Mouse (Mus musculus) E14TG2a.4 (cell line): Measurements from ENCODE around the gene Trim8.

Source experiments
- H3K27me3 ChIP-seq: 2 replicates; pipeline ENCODE4 v1.6.1; 2014; ENCODE audit warnings: low read length, control low read depth; ENCODE audit not compliant: insufficient read depth
- H3K36me3 ChIP-seq: 2 replicates; pipeline ENCODE4 v1.6.1; 2014; ENCODE audit warnings: low read length, control low read depth; ENCODE audit not compliant: insufficient read depth
- H3K4me1 ChIP-seq: replicated peaks from 2 replicates; pipeline ENCODE4 v1.6.1; 2014; ENCODE audit warnings: low read depth, low read length, control low read depth
- H3K4me3 ChIP-seq: replicated peaks from 2 replicates; pipeline ENCODE4 v1.5.1; 2014; ENCODE audit warnings: mild to moderate bottlenecking, low read length
- H3K9me3 ChIP-seq: 2 replicates; pipeline ENCODE4 v1.6.1; 2014; ENCODE audit warnings: low read length, control low read depth
- CTCF ChIP-seq: conservative IDR thresholded peaks from 2 replicates; pipeline ENCODE4 v1.5.1; 2014; ENCODE audit warnings: low read length
- NANOG ChIP-seq: IDR thresholded peaks from 2 replicates; pipeline ENCODE4 v1.6.1; 2014; ENCODE audit warnings: borderline replicate concordance, low read length, mixed read lengths
- POU5F1 ChIP-seq: IDR thresholded peaks from 2 replicates; pipeline ENCODE4 v1.6.1; 2014; ENCODE audit warnings: low read length, borderline replicate concordance

The Trim8 gene

DNA sequence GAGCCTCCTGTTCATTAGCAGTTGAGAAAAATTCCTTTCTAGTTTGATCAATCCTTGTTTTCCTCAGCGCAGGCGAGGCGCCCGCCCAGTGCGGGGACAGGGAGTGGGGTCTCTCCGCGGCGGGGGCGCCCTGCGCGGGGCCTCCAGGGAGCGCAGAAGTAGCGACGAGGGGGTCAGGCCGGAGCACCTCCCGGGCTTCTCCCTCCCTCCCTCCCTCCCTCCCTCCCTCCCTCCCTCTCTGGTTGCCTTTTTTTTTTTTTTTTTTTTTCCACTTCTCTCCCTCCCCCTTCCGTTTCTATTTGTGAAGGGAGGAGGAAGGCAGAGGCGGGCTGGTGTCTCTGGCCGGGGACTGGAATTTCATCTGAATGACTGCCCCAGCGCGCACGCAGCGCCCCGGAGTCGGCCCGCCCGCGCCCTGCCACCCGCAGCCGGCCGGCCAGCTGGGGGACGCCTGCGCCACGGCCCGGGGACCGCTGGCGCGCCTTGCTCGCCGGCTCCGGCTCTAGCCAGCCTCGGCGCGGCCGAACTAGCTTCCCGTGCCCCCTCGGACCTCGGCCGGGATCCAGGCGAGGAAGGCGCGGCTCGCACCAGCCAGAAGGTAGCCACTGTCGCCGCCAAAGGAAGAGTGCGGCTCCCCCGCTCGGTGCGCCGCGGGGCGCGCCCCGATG, at the start of gene Trim8:
Trim8 (plus strand) TSS at position 302 of the 668 bp plus-strand sequence.
- Histone ChIP-seq H3K4me3 (peak within 1 kb of the TSS; percentile 92), H3K9me3 (no peaks in the 10 kb centered on the region), H3K27me3 (no peaks in the 10 kb centered on the region), H3K36me3 (peaks cover 23% of the 10 kb centered on the region), H3K4me1 (peaks cover 59% of the 10 kb centered on the region)
- no peak for TF ChIP-seq POU5F1
- TF ChIP-seq CTCF = no peak
- no peak for TF ChIP-seq NANOG

DNA sequence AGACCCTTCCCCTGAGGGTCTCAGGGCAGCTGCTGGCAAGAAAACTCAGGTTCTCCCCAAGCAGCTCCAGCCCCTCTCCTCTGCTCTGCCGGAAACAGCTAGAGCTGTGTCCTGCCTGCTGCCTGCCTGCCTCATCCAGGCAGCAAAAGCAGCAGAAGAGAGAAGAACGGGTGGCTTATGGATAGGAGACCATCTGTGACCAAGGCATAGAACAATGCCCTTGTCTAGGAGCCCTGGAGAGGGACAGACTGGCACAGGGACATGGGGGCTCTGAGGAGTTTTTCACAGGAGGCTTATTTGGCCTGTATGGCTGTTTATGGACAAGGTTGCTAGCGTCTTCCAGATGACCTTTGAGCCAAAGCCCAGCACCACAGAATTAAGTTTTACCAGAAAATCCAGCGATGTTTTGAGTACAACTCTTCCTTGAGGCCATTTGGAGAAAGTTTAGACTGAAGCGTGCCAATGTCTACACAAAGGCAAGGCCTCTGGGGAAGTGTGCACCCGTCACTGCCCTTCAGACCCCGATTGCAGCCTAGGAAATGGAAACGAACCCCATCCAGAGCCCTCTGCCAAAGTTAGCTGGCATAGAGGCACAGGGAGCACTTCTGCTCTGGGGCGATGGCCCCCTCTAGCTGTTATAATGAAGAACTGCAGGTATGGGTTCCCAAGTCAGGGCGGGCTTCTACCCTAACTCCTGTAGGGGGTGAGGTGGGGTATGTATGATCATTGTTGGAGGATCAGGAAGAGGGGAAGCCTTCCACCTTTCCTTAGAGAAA, 49.3 kb upstream of the Trim8 start:
- H3K4me1 ChIP-seq = peaks cover 46% of the 10 kb centered on the region
- H3K27me3 ChIP-seq = no peaks in the 10 kb centered on the region
- no peak overlapping the region for H3K4me3 ChIP-seq
- peaks cover 62% of the 10 kb centered on the region for H3K36me3 ChIP-seq
- TF ChIP-seq POU5F1 = no peak
- TF ChIP-seq CTCF = peak; percentile 98
- no peak for TF ChIP-seq NANOG
- no peaks in the 10 kb centered on the region for H3K9me3 ChIP-seq

DNA sequence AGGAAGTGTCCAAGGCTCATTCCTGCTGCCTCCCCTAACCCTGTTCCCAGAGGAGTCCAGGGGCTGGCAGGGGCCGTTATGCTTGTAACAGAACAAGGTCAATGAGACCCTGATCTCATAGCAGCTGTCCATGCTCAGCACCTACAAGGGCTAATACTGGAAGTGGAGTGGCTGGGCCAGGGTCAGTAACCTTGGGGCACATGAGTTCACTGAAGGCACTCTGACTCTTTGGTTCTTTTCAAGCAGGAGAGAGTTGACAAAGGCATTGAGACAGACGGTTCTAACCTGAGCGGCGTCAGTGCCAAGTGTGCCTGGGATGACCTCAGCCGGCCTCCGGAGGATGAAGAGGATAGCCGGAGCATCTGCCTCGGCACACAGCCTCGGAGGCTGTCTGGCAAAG, 48.6 kb upstream of the Trim8 start:
- Histone ChIP-seq H3K36me3 (peaks cover 66% of the 10 kb centered on the region), H3K4me1 (peaks cover 42% of the 10 kb centered on the region), H3K27me3 (no peaks in the 10 kb centered on the region), H3K9me3 (no peaks in the 10 kb centered on the region), H3K4me3 (no peak overlapping the region)
- TF ChIP-seq CTCF = no peak
- no peak for TF ChIP-seq POU5F1
- TF ChIP-seq NANOG = no peak

DNA sequence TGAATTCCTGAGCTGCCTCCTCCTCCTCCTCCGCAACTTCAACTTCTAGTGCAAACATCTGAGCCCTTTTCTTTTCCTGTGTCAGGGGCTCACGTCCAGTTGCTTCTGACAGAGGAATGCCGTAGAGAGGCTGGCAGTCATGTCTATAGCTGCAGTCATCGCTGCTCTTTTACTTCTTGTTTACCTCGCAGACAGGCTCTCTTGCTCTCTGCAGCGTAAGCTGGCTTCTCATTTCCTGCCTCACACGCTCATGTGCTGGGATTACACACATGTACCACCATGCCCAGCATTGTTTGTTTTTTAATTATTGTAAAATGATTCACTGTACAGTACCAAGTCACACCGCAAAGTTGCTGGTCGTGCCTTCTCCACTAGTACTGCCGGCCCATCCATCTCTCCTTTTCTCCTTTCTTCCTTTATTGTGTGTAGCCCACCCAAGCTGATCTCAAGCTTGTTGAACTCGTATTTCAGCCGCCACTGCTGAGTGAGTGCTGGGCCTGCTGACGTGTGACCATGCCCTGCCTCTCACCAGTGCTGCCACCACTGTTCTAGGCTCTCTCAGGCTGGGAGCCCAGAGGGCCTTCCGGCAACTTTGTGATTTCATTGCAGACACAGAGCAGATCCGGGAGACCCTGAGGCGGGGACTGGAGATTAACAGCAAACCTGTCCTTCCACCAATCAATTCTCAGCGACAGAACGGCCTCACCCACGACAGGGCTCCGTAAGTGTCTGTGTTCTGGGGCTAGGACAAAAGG, 47.2 kb upstream of the Trim8 start:
- no peak overlapping the region for H3K4me3 ChIP-seq
- TF ChIP-seq CTCF = no peak
- TF ChIP-seq POU5F1 = no peak
- no peak for TF ChIP-seq NANOG
- H3K27me3 ChIP-seq = no peaks in the 10 kb centered on the region
- H3K36me3 ChIP-seq = peaks cover 78% of the 10 kb centered on the region
- peaks cover 33% of the 10 kb centered on the region for H3K4me1 ChIP-seq
- H3K9me3 ChIP-seq = no peaks in the 10 kb centered on the region

DNA sequence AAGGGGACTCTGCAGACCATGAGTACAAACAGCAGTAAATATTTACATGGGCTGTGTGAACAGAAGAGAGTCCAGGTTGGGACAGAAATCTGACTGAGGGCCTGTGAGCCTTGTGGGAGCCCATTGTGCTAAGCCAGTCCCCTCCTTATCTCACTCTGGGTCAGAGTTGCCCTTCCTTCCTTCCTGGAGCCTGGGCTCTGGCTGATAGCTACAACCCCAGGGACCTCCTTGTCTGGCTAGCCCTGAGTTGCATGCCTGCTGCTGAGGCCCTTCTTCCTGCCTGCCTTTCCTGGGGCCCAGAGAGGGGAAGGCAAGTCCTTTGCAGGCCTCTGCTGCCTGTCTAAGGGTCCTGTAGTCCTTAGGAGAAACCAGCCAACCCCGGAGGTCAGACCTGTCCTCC, 46.5 kb upstream of the Trim8 start:
- no peak overlapping the region for H3K4me3 ChIP-seq
- peaks cover 33% of the 10 kb centered on the region for H3K4me1 ChIP-seq
- H3K27me3 ChIP-seq = no peaks in the 10 kb centered on the region
- H3K36me3 ChIP-seq = peaks cover 84% of the 10 kb centered on the region
- H3K9me3 ChIP-seq = no peaks in the 10 kb centered on the region
- no peak for TF ChIP-seq NANOG
- TF ChIP-seq POU5F1 = no peak
- no peak for TF ChIP-seq CTCF

DNA sequence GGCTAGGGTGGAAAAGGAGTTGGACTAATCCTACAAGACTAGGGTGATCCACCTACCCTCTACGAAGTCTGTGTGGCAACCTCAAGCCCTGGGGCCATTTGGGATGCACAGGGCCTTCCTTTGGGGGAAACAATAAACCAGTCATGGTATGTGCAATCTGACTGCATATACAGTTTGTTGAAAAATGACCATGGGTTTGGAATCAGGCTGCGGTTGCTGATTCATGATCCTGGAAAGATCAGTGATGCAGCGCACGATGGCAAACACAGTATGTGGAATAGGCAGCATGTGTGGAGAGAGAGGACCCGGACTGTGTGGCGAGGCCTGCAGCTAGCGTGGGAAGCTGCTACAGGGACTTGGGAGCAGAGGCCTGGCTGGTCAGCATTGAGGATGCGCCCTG, 45.9 kb upstream of the Trim8 start:
- H3K27me3 ChIP-seq = no peaks in the 10 kb centered on the region
- H3K36me3 ChIP-seq = peaks cover 83% of the 10 kb centered on the region
- H3K4me3 ChIP-seq = no peak overlapping the region
- no peak for TF ChIP-seq CTCF
- TF ChIP-seq POU5F1 = no peak
- TF ChIP-seq NANOG = no peak
- H3K4me1 ChIP-seq = peaks cover 33% of the 10 kb centered on the region
- H3K9me3 ChIP-seq = no peaks in the 10 kb centered on the region

DNA sequence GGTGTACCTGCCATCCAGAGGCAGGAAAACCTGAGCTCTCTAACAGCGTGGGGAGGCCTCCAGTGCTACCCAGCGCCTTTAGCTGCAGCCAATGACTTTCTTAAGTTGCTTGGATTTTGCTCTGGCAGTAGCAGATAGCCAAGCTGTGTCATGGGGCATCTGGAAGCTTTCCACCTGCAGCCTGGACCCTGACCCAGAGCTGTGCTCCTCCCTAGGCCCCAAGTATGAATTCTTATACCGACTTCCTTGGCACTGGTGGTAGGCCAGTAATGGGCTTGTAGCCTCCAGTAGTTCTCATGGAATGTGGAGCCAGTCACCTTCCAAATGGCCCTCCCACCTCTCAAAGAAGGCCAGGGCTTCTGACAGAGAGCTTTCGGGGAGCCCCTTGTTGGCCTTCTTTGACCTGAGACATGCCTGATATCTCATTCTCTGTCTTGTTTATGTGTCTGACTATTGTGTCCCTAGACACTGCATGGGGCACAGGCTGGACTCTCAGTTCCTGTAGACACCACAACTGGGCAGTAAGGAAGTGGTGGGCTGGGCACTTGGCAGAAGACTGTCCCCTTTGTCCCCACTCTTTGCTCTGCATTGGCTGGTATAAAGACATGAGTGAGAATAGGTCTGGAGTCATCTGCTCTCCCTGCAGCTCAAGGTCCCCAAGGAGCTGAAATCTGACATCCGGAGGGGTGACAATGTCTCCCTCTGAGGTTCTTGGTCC, 45.3 kb upstream of the Trim8 start:
- Histone ChIP-seq H3K9me3 (no peaks in the 10 kb centered on the region), H3K27me3 (no peaks in the 10 kb centered on the region), H3K36me3 (peaks cover 79% of the 10 kb centered on the region), H3K4me1 (peaks cover 33% of the 10 kb centered on the region), H3K4me3 (no peak overlapping the region)
- no peak for TF ChIP-seq POU5F1
- no peak for TF ChIP-seq NANOG
- no peak for TF ChIP-seq CTCF

DNA sequence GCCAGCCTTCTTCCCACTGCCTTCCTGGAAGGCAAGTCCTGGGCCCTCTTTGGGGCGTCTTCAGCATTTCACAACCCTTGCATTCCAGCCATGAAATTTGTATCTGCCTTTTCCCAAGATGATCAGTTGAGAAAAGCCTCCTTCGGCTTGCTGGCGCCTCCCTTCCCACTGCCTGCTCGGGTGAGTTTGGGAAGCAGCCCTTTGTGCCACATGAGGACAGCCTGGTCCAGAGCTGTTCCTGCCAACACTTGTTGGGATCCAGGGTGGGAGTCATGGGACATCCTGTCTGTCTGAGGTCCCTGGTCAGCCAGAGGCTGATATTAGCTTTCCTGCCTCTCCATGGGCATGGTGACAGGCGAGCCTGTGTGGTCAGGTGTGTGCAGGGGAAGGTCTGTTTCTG, 43.7 kb upstream of the Trim8 start:
- peaks cover 70% of the 10 kb centered on the region for H3K36me3 ChIP-seq
- TF ChIP-seq POU5F1 (no peak), NANOG (no peak), CTCF (no peak)
- peaks cover 24% of the 10 kb centered on the region for H3K4me1 ChIP-seq
- no peaks in the 10 kb centered on the region for H3K27me3 ChIP-seq
- H3K9me3 ChIP-seq = no peaks in the 10 kb centered on the region
- no peak overlapping the region for H3K4me3 ChIP-seq
